Mouse (Mus musculus) cerebellum, adult (tissue): ENCODE results near the gene 1700008O03Rik.
A peak's percentile ranks its signal among the peaks of the same experiment; 100 is the strongest.

Source experiments
- ATAC-seq: cut with Nextera tagmentation; 2 replicates; pipeline ENCODE4 v1.9.2; 2017; ENCODE audit warnings: mild to moderate bottlenecking, moderate library complexity, mixed read lengths; ENCODE audit not compliant: insufficient number of reproducible peaks, low FRiP score, low TSS enrichment

1700008O03Rik gene

GRCm38 (mm10) chr7:44385720-44386119, at the start of gene 1700008O03Rik:
Gene 1700008O03Rik (minus strand): TSS chr7:44385820.
- ATAC-seq, result no peak

- no peak for ATAC-seq
Observed at GRCm38 (mm10) chr7:44434089-44434488, 48.5 kb upstream of the 1700008O03Rik start.

- ATAC-seq, result no peak
Observed at GRCm38 (mm10) chr7:44433371-44433770, 47.8 kb upstream of the 1700008O03Rik start.

- no peak for ATAC-seq
Observed at GRCm38 (mm10) chr7:44432550-44432949, 46.9 kb upstream of the 1700008O03Rik start.

- ATAC-seq, result peak; percentile 18; the same call in 1 of the 2 replicates
Observed at GRCm38 (mm10) chr7:44429534-44430488, 44.2 kb upstream of the 1700008O03Rik start.

- ATAC-seq, result peak; percentile 27; the same call in 1 of the 2 replicates
Observed at GRCm38 (mm10) chr7:44428968-44429521, 43.4 kb upstream of the 1700008O03Rik start, which contains the start of gene Lrrc4b. Gene Lrrc4b (plus strand): TSS chr7:44429018.

- ATAC-seq, result no peak
Observed at GRCm38 (mm10) chr7:44428171-44428950, 42.7 kb upstream of the 1700008O03Rik start.

- no peak for ATAC-seq
Observed at GRCm38 (mm10) chr7:44427666-44428065, 42.0 kb upstream of the 1700008O03Rik start.

GRCm38 (mm10) chr7:44413307-44413706, 27.7 kb upstream of the 1700008O03Rik start:
- ATAC-seq, result no peak

GRCm38 (mm10) chr7:44411144-44411543, 25.5 kb upstream of the 1700008O03Rik start:
- no peak for ATAC-seq

- no peak for ATAC-seq
Observed at GRCm38 (mm10) chr7:44406015-44406355, 20.4 kb upstream of the 1700008O03Rik start.

GRCm38 (mm10) chr7:44405346-44406014, 19.9 kb upstream of the 1700008O03Rik start:
- ATAC-seq, result peak; percentile 94

- ATAC-seq, result no peak
Observed at GRCm38 (mm10) chr7:44401673-44402072, 16.1 kb upstream of the 1700008O03Rik start.

GRCm38 (mm10) chr7:44398570-44398969, 12.9 kb upstream of the 1700008O03Rik start:
- peak; percentile 51; the same call in 1 of the 2 replicates for ATAC-seq

- no peak for ATAC-seq
Observed at GRCm38 (mm10) chr7:44393284-44393683, 7.7 kb upstream of the 1700008O03Rik start.

GRCm38 (mm10) chr7:44392341-44392740, 6.7 kb upstream of the 1700008O03Rik start:
- no peak for ATAC-seq

GRCm38 (mm10) chr7:44391831-44392230, 6.2 kb upstream of the 1700008O03Rik start:
- ATAC-seq, result peak; percentile 79; the same call in 1 of the 2 replicates

GRCm38 (mm10) chr7:44384716-44385059, 932 bp downstream of the 1700008O03Rik start:
- peak; percentile 32; the same call in 1 of the 2 replicates for ATAC-seq

- peak; percentile 87 for ATAC-seq
Observed at GRCm38 (mm10) chr7:44383980-44384715, 1.5 kb downstream of the 1700008O03Rik start, which contains the start of gene Syt3. Gene Syt3 (plus strand): TSS chr7:44384102.
